Mouse (Mus musculus) ES-Bruce4 (cell line): Measurements from ENCODE around the gene Zeb2.

ENCODE experiments used
- CTCF ChIP-seq: IDR thresholded peaks from one replicate; pipeline ENCODE4 v1.8.1; 2011; ENCODE audit warnings: low read depth, low read length
- EP300 ChIP-seq: IDR thresholded peaks from 2 replicates; pipeline ENCODE4 v1.6.1; 2011; ENCODE audit warnings: low read depth, low read length; ENCODE audit not compliant: insufficient read depth
- POLR2A ChIP-seq: IDR thresholded peaks from one replicate; pipeline ENCODE4 v1.8.1; 2011; ENCODE audit warnings: low read length; ENCODE audit not compliant: insufficient read depth

DNA sequence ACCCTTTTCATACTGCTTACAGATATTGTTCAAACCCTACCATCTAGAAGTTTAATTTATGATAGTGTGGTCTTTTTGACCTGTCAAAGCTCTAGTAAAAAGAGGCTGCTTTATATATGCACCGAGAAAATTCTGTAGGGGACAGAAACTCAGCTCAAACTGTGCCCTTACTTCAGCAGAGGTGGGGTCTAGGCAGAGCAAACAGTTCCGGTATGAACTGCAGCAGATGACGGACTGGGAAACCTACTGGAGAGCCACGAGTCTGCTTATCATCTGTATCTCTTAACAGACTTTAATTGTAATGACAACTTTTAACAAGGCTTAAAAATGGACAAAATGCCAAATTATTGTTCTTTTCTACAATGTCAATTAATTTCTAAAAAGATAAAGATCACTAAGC is 30.0 kb downstream of the Zeb2 start:
- no peak for TF ChIP-seq CTCF
- no peak for TF ChIP-seq POLR2A
- TF ChIP-seq EP300 = no peak
